Mouse (Mus musculus): Measurements from ENCODE around the gene Zgrf1.

DNA sequence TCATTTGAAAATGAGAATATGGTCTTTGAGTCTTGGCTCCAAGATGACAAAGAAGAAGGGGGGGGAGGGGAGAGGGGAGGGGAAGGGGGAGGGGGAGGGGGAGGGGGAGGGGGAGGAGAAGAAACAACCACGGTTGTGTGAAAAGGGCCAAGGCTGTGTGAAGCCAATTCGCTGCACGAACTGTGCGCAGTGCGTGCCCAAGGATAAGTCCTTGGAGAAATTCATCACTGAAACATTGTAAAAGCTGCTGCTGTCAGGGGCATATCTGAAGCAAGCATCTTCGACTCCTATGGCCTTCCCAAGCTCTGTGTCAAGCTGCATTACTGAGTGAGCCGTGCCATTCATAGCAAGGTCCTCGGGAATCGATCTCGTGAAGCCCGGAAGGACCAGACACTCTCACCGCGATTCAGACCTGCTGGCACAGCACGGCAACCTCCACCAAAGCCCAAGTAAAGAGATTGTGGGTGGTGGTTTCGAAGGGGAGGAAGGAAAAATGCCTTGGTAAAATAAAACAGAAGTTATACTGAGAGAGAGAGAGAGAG lies 40.4 kb upstream of the Zgrf1 start:
- no peak for TF ChIP-seq EP300 (IDR thresholded peaks at IDR 0.05; ENCODE audit: low read depth)
- no peak for TF ChIP-seq CTCF (IDR thresholded peaks at IDR 0.05; ENCODE audit: low read depth)
